Mouse (Mus musculus) midbrain, embryonic 13.5 days (tissue): Measurements from ENCODE around the gene Abcc9. TPM values are rescaled to one million over a fixed set of nuclear protein-coding genes. Genes with fewer than 3 reads are reported as not detected.
"Not testable (repeated sequence)": the region's sequence is repeated elsewhere in the genome, so short reads cannot be mapped to it uniquely, and the experiment has no call there.

Source experiments
- ATAC-seq: fragments of 200-750 bp; cut with Nextera tagmentation; 2 replicates; pipeline ENCODE4 v1.8.0; 2017; ENCODE audit warnings: mild to moderate bottlenecking, moderate TSS enrichment, moderate library complexity
- H3K27ac ChIP-seq: fragments of 300-500 bp; sonication (generic); 2 replicates; pipeline ENCODE4 v1.5.1; 2015; ENCODE audit warnings: inconsistent platforms, mild to moderate bottlenecking, moderate library complexity
- H3K27me3 ChIP-seq: fragments of 300-500 bp; sonication (generic); 2 replicates; pipeline ENCODE4 v1.6.1; 2015; ENCODE audit warnings: mild to moderate bottlenecking, inconsistent platforms
- H3K36me3 ChIP-seq: fragments of 300-500 bp; sonication (generic); 2 replicates; pipeline ENCODE4 v1.6.1; 2015; ENCODE audit warnings: mild to moderate bottlenecking, inconsistent platforms
- H3K4me1 ChIP-seq: fragments of 300-500 bp; sonication (generic); replicated peaks from 2 replicates; pipeline ENCODE4 v1.6.1; 2015; ENCODE audit warnings: inconsistent platforms
- H3K4me2 ChIP-seq: fragments of 300-500 bp; sonication (generic); replicated peaks from 2 replicates; pipeline ENCODE4 v1.6.1; 2015; ENCODE audit warnings: moderate library complexity, mild to moderate bottlenecking, inconsistent platforms
- H3K4me3 ChIP-seq: fragments of 300-500 bp; sonication (generic); replicated peaks from 2 replicates; pipeline ENCODE4 v1.5.1; 2015; ENCODE audit warnings: mild to moderate bottlenecking, inconsistent platforms
- H3K9ac ChIP-seq: fragments of 300-500 bp; sonication (generic); replicated peaks from 2 replicates; pipeline ENCODE4 v1.6.1; 2015; ENCODE audit warnings: mild to moderate bottlenecking, inconsistent platforms
- H3K9me3 ChIP-seq: fragments of 300-500 bp; sonication (generic); 2 replicates; pipeline ENCODE4 v1.6.1; 2016; ENCODE audit warnings: mild to moderate bottlenecking, inconsistent platforms
- WGBS: fragments of 180-500 bp; shearing (Covaris S2); methylation state at CpG from one replicate; pipeline ENCODE4 v1.1.7; 2015; 5-methylcytosine and 5-hydroxymethylcytosine counted together
- polyA plus RNA-seq: library from polyadenylated mRNA; unstranded; fragments of >200 nt; fragmentation: Nextera tagmentation; extraction: Ambion mirVana; gene quantifications from 2 replicates; pipeline ENCODE4 v1.2.1, GENCODE M21; 2015

Abcc9 gene
- polyA plus RNA-seq, 1 experiment from 2014 or later, result 2.7 TPM

- no peak overlapping the region for H3K4me2 ChIP-seq
- H3K4me3 ChIP-seq, result no peak overlapping the region
- H3K9me3 ChIP-seq, result no peaks in the 10 kb centered on the region
- ATAC-seq, result no peak
- peaks cover 9% of the 10 kb centered on the region for H3K4me1 ChIP-seq
- peaks cover 9% of the 10 kb centered on the region; the same call in 1 of the 2 replicates for H3K27me3 ChIP-seq
- no peaks in the 10 kb centered on the region for H3K36me3 ChIP-seq
- H3K27ac ChIP-seq, result no peak overlapping the region
- 62% methylated on average over 8 of the region's 8 CpGs for WGBS
- no peak overlapping the region for H3K9ac ChIP-seq
Measured at GRCm38 (mm10) chr6:142700753-142701152, 1.4 kb downstream of the Abcc9 start.

- 81% methylated on average over 5 of the region's 5 CpGs for WGBS
- no peak overlapping the region for H3K4me2 ChIP-seq
Measured at GRCm38 (mm10) chr6:142692085-142692484, 10.0 kb downstream of the Abcc9 start.

GRCm38 (mm10) chr6:142689673-142690072 lies 12.4 kb downstream of the Abcc9 start:
- Histone ChIP-seq H3K9ac (no peak overlapping the region), H3K27me3 (no peaks in the 10 kb centered on the region), H3K4me1 (no peaks in the 10 kb centered on the region), H3K9me3 (no peaks in the 10 kb centered on the region), H3K27ac (no peak overlapping the region), H3K4me3 (no peak overlapping the region), H3K36me3 (no peaks in the 10 kb centered on the region), H3K4me2 (no peak overlapping the region)
- ATAC-seq, result no peak
- 94% methylated on average over 11 of the region's 11 CpGs for WGBS

More at GRCm38 (mm10) chr6:142692085-142692484, 10.0 kb downstream of the Abcc9 start:
- Histone ChIP-seq H3K4me3 (no peak overlapping the region), H3K36me3 (no peaks in the 10 kb centered on the region), H3K9ac (no peak overlapping the region), H3K4me1 (no peaks in the 10 kb centered on the region), H3K27ac (no peak overlapping the region), H3K9me3 (no peaks in the 10 kb centered on the region), H3K27me3 (no peaks in the 10 kb centered on the region)
- no peak for ATAC-seq

GRCm38 (mm10) chr6:142682985-142683691 lies 19.0 kb downstream of the Abcc9 start:
- WGBS, result 83% methylated on average over 7 of the region's 7 CpGs
- no peaks in the 10 kb centered on the region for H3K9me3 ChIP-seq
- H3K27ac ChIP-seq, result no peak overlapping the region
- no peak overlapping the region for H3K9ac ChIP-seq
- H3K4me3 ChIP-seq, result no peak overlapping the region
- H3K36me3 ChIP-seq, result no peaks in the 10 kb centered on the region
- no peak overlapping the region for H3K4me2 ChIP-seq
- no peaks in the 10 kb centered on the region for H3K27me3 ChIP-seq
- no peaks in the 10 kb centered on the region for H3K4me1 ChIP-seq
- ATAC-seq, result no peak

- 97% methylated on average over 2 of the region's 2 CpGs for WGBS
- H3K36me3 ChIP-seq, result no peaks in the 10 kb centered on the region
- H3K9me3 ChIP-seq, result no peaks in the 10 kb centered on the region
- no peak for ATAC-seq
- H3K4me2 ChIP-seq, result no peak overlapping the region
- H3K9ac ChIP-seq, result no peak overlapping the region
- no peaks in the 10 kb centered on the region for H3K27me3 ChIP-seq
- H3K27ac ChIP-seq, result no peak overlapping the region
- H3K4me3 ChIP-seq, result no peak overlapping the region
- no peaks in the 10 kb centered on the region for H3K4me1 ChIP-seq
Measured at GRCm38 (mm10) chr6:142670021-142670420, 32.1 kb downstream of the Abcc9 start.

GRCm38 (mm10) chr6:142669343-142669742 lies 32.8 kb downstream of the Abcc9 start:
- Histone ChIP-seq H3K9ac (no peak overlapping the region), H3K27me3 (no peaks in the 10 kb centered on the region), H3K4me2 (no peak overlapping the region), H3K4me1 (no peaks in the 10 kb centered on the region), H3K36me3 (no peaks in the 10 kb centered on the region), H3K27ac (no peak overlapping the region), H3K4me3 (no peak overlapping the region), H3K9me3 (no peaks in the 10 kb centered on the region)
- 95% methylated on average over 6 of the region's 6 CpGs for WGBS
- ATAC-seq, result no peak

GRCm38 (mm10) chr6:142668831-142669230 lies 33.3 kb downstream of the Abcc9 start:
- no peaks in the 10 kb centered on the region for H3K36me3 ChIP-seq
- no peaks in the 10 kb centered on the region for H3K27me3 ChIP-seq
- no peaks in the 10 kb centered on the region for H3K4me1 ChIP-seq
- H3K4me2 ChIP-seq, result no peak overlapping the region
- H3K27ac ChIP-seq, result no peak overlapping the region
- no peak overlapping the region for H3K9ac ChIP-seq
- WGBS, result 91% methylated on average over 6 of the region's 6 CpGs
- no peak overlapping the region for H3K4me3 ChIP-seq
- no peaks in the 10 kb centered on the region for H3K9me3 ChIP-seq
- ATAC-seq, result no peak

GRCm38 (mm10) chr6:142668419-142668766 lies 33.7 kb downstream of the Abcc9 start:
- H3K36me3 ChIP-seq, result no peaks in the 10 kb centered on the region
- H3K9me3 ChIP-seq, result no peaks in the 10 kb centered on the region
- 63% methylated on average over 1 of the region's 1 CpGs for WGBS
- ATAC-seq, result no peak
- H3K4me2 ChIP-seq, result no peak overlapping the region
- no peak overlapping the region for H3K27ac ChIP-seq
- no peak overlapping the region for H3K4me3 ChIP-seq
- no peak overlapping the region for H3K9ac ChIP-seq
- no peaks in the 10 kb centered on the region for H3K4me1 ChIP-seq
- H3K27me3 ChIP-seq, result no peaks in the 10 kb centered on the region

- WGBS, result 88% methylated on average over 7 of the region's 7 CpGs
Measured at GRCm38 (mm10) chr6:142667701-142668418, 34.3 kb downstream of the Abcc9 start.

GRCm38 (mm10) chr6:142662056-142662455 lies 40.1 kb downstream of the Abcc9 start:
- H3K4me1 ChIP-seq, ATAC-seq, H3K9me3 ChIP-seq, H3K4me2 ChIP-seq, H3K27ac ChIP-seq, H3K9ac ChIP-seq, H3K4me3 ChIP-seq, H3K27me3 ChIP-seq, H3K36me3 ChIP-seq: not testable (repeated sequence)
- 98% methylated on average over 3 of the region's 3 CpGs for WGBS

More at GRCm38 (mm10) chr6:142667701-142668418, 34.3 kb downstream of the Abcc9 start:
- Histone ChIP-seq H3K9ac (no peak overlapping the region), H3K4me3 (no peak overlapping the region), H3K27ac (no peak overlapping the region), H3K36me3 (no peaks in the 10 kb centered on the region), H3K27me3 (no peaks in the 10 kb centered on the region), H3K4me1 (no peaks in the 10 kb centered on the region), H3K9me3 (no peaks in the 10 kb centered on the region), H3K4me2 (no peak overlapping the region)
- no peak for ATAC-seq

- H3K27me3 ChIP-seq, result no peaks in the 10 kb centered on the region
- H3K9ac ChIP-seq, result no peak overlapping the region
- no peaks in the 10 kb centered on the region for H3K36me3 ChIP-seq
- no peaks in the 10 kb centered on the region for H3K9me3 ChIP-seq
- no peak overlapping the region for H3K27ac ChIP-seq
- H3K4me2 ChIP-seq, result no peak overlapping the region
- H3K4me3 ChIP-seq, result no peak overlapping the region
- WGBS, result 57% methylated on average over 5 of the region's 5 CpGs
- ATAC-seq, result no peak
- H3K4me1 ChIP-seq, result no peaks in the 10 kb centered on the region
Measured at GRCm38 (mm10) chr6:142659038-142659437, 43.1 kb downstream of the Abcc9 start.

- Histone ChIP-seq H3K9ac (no peak overlapping the region), H3K27me3 (no peaks in the 10 kb centered on the region)
- ATAC-seq, result no peak
Measured at GRCm38 (mm10) chr6:142654561-142654960, 47.6 kb downstream of the Abcc9 start.

More at GRCm38 (mm10) chr6:142654561-142654960, 47.6 kb downstream of the Abcc9 start:
- no peak overlapping the region for H3K4me2 ChIP-seq
- WGBS, result 52% methylated on average over 5 of the region's 5 CpGs
- no peaks in the 10 kb centered on the region for H3K9me3 ChIP-seq
- no peaks in the 10 kb centered on the region for H3K36me3 ChIP-seq
- H3K4me3 ChIP-seq, result no peak overlapping the region
- H3K27ac ChIP-seq, result no peak overlapping the region
- no peaks in the 10 kb centered on the region for H3K4me1 ChIP-seq
